Mouse (Mus musculus) induced T-regulatory cell, adult 2 months (primary cell): ENCODE results near the gene Mthfsl.
"Not testable (repeated sequence)": the region's sequence is repeated elsewhere in the genome, so short reads cannot be mapped to it uniquely, and the experiment has no call there.

Experiments
- DNase-seq: peaks from one replicate; pipeline ENCODE4 v3.0.0-alpha.2; 2012; ENCODE audit warnings: low read depth

Mthfsl gene

GRCm38 (mm10) chr9:88691307-88691706 is 28.8 kb downstream of the Mthfsl start:
- DNase-seq, result not testable (repeated sequence)

GRCm38 (mm10) chr9:88689451-88689850 is 30.6 kb downstream of the Mthfsl start:
- not testable (repeated sequence) for DNase-seq

- DNase-seq, result not testable (repeated sequence)
Measured at GRCm38 (mm10) chr9:88686719-88687118, 33.4 kb downstream of the Mthfsl start.

GRCm38 (mm10) chr9:88658341-88658740 is 61.8 kb downstream of the Mthfsl start:
- DNase-seq, result not testable (repeated sequence)

GRCm38 (mm10) chr9:88650742-88651141 is 69.4 kb downstream of the Mthfsl start:
- not testable (repeated sequence) for DNase-seq
